Mouse (Mus musculus): ENCODE data around the gene Tmem59.

The Tmem59 gene

GRCm38 (mm10) chr4:107178182-107178829, at the start of gene Tmem59:
Gene Tmem59, plus strand, starts transcription at chr4:107178399.
- DNase-seq (ENCODE audit: low read depth), result peak; percentile 97

GRCm38 (mm10) chr4:107129373-107129772, 48.8 kb upstream of the Tmem59 start:
- DNase-seq (ENCODE audit: low read depth), result no peak

- DNase-seq (ENCODE audit: low read depth), result no peak
Measured at GRCm38 (mm10) chr4:107130534-107130933, 47.7 kb upstream of the Tmem59 start.

GRCm38 (mm10) chr4:107134891-107135290, 43.3 kb upstream of the Tmem59 start:
- no peak for DNase-seq (ENCODE audit: low read depth)

- DNase-seq (ENCODE audit: low read depth), result no peak
Measured at GRCm38 (mm10) chr4:107135663-107136062, 42.5 kb upstream of the Tmem59 start.

GRCm38 (mm10) chr4:107136531-107136930, 41.7 kb upstream of the Tmem59 start:
- no peak for DNase-seq (ENCODE audit: low read depth)

- DNase-seq (ENCODE audit: low read depth), result no peak
Measured at GRCm38 (mm10) chr4:107138948-107139835, 39.0 kb upstream of the Tmem59 start.

GRCm38 (mm10) chr4:107139836-107140631, 38.2 kb upstream of the Tmem59 start:
- no peak for DNase-seq (ENCODE audit: low read depth)

GRCm38 (mm10) chr4:107143511-107143910, 34.7 kb upstream of the Tmem59 start:
- DNase-seq (ENCODE audit: low read depth), result no peak

GRCm38 (mm10) chr4:107150991-107151390, 27.2 kb upstream of the Tmem59 start:
- DNase-seq (ENCODE audit: low read depth), result no peak

GRCm38 (mm10) chr4:107152571-107152970, 25.6 kb upstream of the Tmem59 start:
- DNase-seq (ENCODE audit: low read depth), result no peak

GRCm38 (mm10) chr4:107156983-107157401, 21.2 kb upstream of the Tmem59 start:
- DNase-seq (ENCODE audit: low read depth), result no peak

- no peak for DNase-seq (ENCODE audit: low read depth)
Measured at GRCm38 (mm10) chr4:107159166-107159773, 18.9 kb upstream of the Tmem59 start.

GRCm38 (mm10) chr4:107160181-107160580, 18.0 kb upstream of the Tmem59 start:
- no peak for DNase-seq (ENCODE audit: low read depth)

GRCm38 (mm10) chr4:107163341-107163740, 14.9 kb upstream of the Tmem59 start:
- DNase-seq (ENCODE audit: low read depth), result no peak

- DNase-seq (ENCODE audit: low read depth), result peak; percentile 88
Measured at GRCm38 (mm10) chr4:107163756-107164587, 14.2 kb upstream of the Tmem59 start.

GRCm38 (mm10) chr4:107166700-107167099, 11.5 kb upstream of the Tmem59 start:
- no peak for DNase-seq (ENCODE audit: low read depth)

GRCm38 (mm10) chr4:107167798-107168197, 10.4 kb upstream of the Tmem59 start:
- DNase-seq (ENCODE audit: low read depth), result no peak

- no peak for DNase-seq (ENCODE audit: low read depth)
Measured at GRCm38 (mm10) chr4:107177506-107177905, 693 bp upstream of the Tmem59 start.

- peak; percentile 86 for DNase-seq (ENCODE audit: low read depth)
Measured at GRCm38 (mm10) chr4:107178830-107179490, 761 bp downstream of the Tmem59 start, which contains the start of gene Tceanc2. Gene Tceanc2, minus strand, starts transcription at chr4:107179116.

Measured in naive thymus-derived CD4-positive, alpha-beta T cell, adult 2 months (primary cell).